Mouse (Mus musculus) c-Kit-positive CD71-negative TER-119-negative erythroid progenitor cells, embryonic 14.5 days (primary cell): ENCODE data around the gene Zfp986.
"Not testable (repeated sequence)": the region's sequence is repeated elsewhere in the genome, so short reads cannot be mapped to it uniquely, and the experiment has no call there.

Experiments
- DNase-seq: peaks from one replicate; pipeline ENCODE4 v3.0.0-alpha.2; 2013; ENCODE audit warnings: low read depth

The Zfp986 gene

DNA sequence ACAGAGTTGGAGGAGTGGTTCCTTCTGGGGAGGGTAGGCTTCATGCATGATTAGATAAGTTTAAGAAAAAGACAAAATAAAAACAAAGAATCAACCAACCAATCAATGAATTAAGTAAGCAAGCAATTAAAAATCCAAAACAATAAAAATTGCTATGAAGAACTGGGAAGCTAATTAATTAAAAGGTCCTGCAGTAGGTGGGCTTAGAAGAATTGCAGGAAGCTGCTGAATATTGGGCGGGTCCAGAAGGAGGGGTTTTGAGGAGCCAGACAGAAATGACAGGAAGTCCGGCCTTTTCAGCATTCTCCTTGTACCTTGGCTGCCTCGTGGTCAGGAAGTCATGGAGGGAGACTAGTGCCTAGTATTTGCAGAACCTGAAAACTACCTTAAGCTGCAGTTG, at the start of gene Zfp986:
Gene Zfp986, plus strand, starts transcription at position 301 of the 400 bp plus-strand sequence.
- not testable (repeated sequence) for DNase-seq

GRCm38 (mm10) chr4:145819946-145820345, 48.6 kb upstream of the Zfp986 start:
- DNase-seq, result not testable (repeated sequence)

GRCm38 (mm10) chr4:145825606-145826005, 43.0 kb upstream of the Zfp986 start:
- DNase-seq, result not testable (repeated sequence)

DNA sequence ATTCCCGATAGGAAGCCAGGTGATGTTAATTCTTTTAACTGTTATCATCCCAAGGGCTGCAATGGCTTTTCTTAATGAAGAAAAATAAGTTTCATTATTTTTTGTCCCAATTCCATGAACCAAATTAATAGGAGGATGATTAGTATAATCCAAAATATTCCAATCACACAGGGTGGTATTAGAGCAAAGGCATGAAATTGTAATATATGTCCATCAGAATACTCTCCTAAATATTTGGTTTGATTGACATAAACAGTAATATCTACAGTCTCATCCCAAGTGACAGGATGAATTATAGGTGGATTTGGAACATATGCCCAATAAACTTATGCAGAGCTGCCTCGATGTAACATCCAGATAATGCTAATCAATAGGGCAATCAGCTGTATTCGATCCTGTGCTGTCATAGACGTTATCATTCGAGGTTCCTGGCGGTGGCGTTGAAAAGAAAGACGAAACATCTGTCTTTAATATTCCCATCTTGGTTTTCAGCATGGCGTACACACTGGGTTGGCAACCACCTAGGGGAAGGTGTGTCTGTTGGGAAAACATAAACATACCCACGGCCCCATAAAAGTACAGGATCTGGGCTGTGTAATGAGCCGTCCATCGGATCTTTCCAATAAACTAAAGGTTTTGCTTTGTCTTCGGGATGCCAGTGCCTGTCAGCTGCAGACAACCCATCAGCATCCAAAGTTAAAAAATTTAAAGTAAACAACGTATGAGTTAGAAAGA, 37.1 kb upstream of the Zfp986 start:
- DNase-seq, result not testable (repeated sequence)

DNA sequence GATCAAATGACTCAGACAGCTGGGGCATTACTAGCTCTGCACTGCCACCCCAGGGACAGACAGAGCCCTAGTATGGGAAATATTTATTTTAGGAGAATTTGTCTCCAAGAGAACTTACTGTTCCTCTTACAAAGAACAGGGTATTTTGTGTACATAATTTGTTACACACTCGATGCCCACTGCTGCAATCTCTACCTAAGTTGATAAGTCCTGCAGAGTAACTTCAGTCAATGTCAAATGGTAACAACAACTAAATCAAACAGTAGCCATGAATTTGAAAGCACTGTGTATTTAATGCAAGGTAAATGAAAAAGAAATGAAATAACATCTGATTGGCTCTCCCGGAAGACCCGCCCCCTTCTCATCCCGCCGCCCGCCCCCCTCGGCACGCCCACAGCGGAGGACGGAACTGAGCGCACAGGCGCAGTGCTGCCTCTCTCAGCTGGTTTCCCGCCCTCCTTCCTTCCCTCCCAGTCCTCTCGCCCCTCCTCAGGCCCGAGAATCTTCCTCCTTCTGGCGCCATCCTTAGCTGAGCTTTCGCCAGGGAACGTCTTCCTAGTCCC, 32.2 kb upstream of the Zfp986 start:
- not testable (repeated sequence) for DNase-seq

- not testable (repeated sequence) for DNase-seq
Observed at GRCm38 (mm10) chr4:145836863-145837440, 31.6 kb upstream of the Zfp986 start.

DNA sequence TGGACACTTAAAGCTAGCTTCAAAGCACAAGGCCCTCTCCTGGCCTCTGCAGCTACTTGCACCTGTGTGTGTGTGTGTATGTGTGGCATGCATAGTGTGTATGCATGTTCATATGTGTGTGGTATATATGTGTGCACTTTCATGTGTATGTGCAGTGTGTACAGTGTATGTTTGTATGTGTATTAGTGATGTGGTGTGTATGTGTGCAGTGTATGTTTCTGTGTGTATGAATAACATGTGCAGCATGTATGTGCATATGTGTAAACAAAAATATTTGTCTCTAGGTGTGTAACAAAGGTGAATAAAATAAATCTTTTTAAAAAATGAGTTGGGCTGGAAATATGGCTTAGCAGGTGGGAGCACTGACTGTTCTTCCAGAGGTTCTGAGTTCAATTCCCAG, 21.8 kb upstream of the Zfp986 start:
- DNase-seq, result not testable (repeated sequence)

- not testable (repeated sequence) for DNase-seq
Observed at GRCm38 (mm10) chr4:145848183-145848890, 20.3 kb upstream of the Zfp986 start.

- DNase-seq, result not testable (repeated sequence)
Observed at GRCm38 (mm10) chr4:145848891-145849214, 19.7 kb upstream of the Zfp986 start.

GRCm38 (mm10) chr4:145851421-145851820, 17.2 kb upstream of the Zfp986 start:
- DNase-seq, result not testable (repeated sequence)

GRCm38 (mm10) chr4:145863872-145864271, 4.7 kb upstream of the Zfp986 start:
- not testable (repeated sequence) for DNase-seq
